Mouse (Mus musculus): ENCODE results near the gene Mrpl35. TPM values are rescaled to one million over a fixed set of nuclear protein-coding genes. Genes with fewer than 3 reads are reported as not detected.

The Mrpl35 gene
- polyA plus RNA-seq, 1 experiment from 2014 or later = 65.3 TPM

GRCm38 (mm10) chr6:71783165-71783564 lies 43.6 kb downstream of the Mrpl35 start:
- no peak overlapping the region for H3K4me3 ChIP-seq (ENCODE audit: low read depth, low read length)

DNA sequence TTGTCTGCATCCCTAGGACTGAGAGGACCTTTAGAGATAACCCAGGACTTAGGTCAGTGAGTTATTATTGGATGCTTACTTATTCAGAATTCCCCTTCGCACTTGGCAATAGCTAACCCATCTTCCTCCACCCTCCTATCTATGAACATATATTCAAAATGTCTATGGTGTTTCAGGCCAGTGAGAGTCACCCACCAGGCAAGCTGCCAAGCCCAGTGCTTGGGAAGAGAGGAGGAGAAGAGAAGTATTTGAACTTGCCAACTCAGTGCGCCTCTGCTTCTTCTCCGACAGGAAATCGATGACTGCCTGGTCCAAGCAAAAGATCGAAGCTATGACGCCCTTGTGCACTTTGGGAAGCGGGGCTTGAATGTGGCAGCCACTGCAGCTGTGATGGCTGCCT lies 46.3 kb downstream of the Mrpl35 start:
- no peaks in the 10 kb centered on the region for H3K9me3 ChIP-seq (replicated peaks; ENCODE audit: control insufficient read depth, low read length)
- H3K27ac ChIP-seq (ENCODE audit: low read depth, low read length) = no peak overlapping the region
- ATAC-seq (replicated peaks; ENCODE audit: insufficient number of reproducible peaks, low FRiP score, low TSS enrichment) = no peak
- H3K27me3 ChIP-seq (ENCODE audit: control insufficient read depth, insufficient read depth, low read length) = no peaks in the 10 kb centered on the region
- peaks cover 3% of the 10 kb centered on the region; the same call in 1 of the 2 replicates for H3K36me3 ChIP-seq (ENCODE audit: control insufficient read depth, insufficient read depth, low read length)
- H3K4me1 ChIP-seq (ENCODE audit: control insufficient read depth, insufficient read depth, low read length) = no peaks in the 10 kb centered on the region
- no peak overlapping the region for H3K9ac ChIP-seq (ENCODE audit: low read depth, low read length)
- 86% methylated on average over 7 of the region's 7 CpGs for whole genome bisulfite sequencing (ENCODE audit: insufficient replicate concordance)
- no peak overlapping the region for H3K4me2 ChIP-seq
- H3K4me3 ChIP-seq (ENCODE audit: low read depth, low read length) = no peak overlapping the region

More at GRCm38 (mm10) chr6:71783165-71783564, 43.6 kb downstream of the Mrpl35 start:
- Histone ChIP-seq H3K36me3 (ENCODE audit: control insufficient read depth, insufficient read depth, low read length) (peaks cover 3% of the 10 kb centered on the region; the same call in 1 of the 2 replicates), H3K9ac (ENCODE audit: low read depth, low read length) (no peak overlapping the region), H3K4me2 (no peak overlapping the region), H3K4me1 (ENCODE audit: control insufficient read depth, insufficient read depth, low read length) (peaks cover 3% of the 10 kb centered on the region; the same call in 1 of the 2 replicates), H3K27me3 (ENCODE audit: control insufficient read depth, insufficient read depth, low read length) (no peaks in the 10 kb centered on the region), H3K27ac (ENCODE audit: low read depth, low read length) (no peak overlapping the region), H3K9me3 (replicated peaks; ENCODE audit: control insufficient read depth, low read length) (no peaks in the 10 kb centered on the region)
- WGBS (ENCODE audit: insufficient replicate concordance) = 88% methylated on average over 5 of the region's 5 CpGs
- no peak for ATAC-seq (replicated peaks; ENCODE audit: insufficient number of reproducible peaks, low FRiP score, low TSS enrichment)

GRCm38 (mm10) chr6:71779831-71780230 lies 46.9 kb downstream of the Mrpl35 start:
- no peaks in the 10 kb centered on the region for H3K4me1 ChIP-seq (ENCODE audit: control insufficient read depth, insufficient read depth, low read length)
- ATAC-seq (replicated peaks; ENCODE audit: insufficient number of reproducible peaks, low FRiP score, low TSS enrichment) = no peak
- no peak overlapping the region for H3K4me3 ChIP-seq (ENCODE audit: low read depth, low read length)
- peaks cover 3% of the 10 kb centered on the region; the same call in 1 of the 2 replicates for H3K36me3 ChIP-seq (ENCODE audit: control insufficient read depth, insufficient read depth, low read length)
- H3K27me3 ChIP-seq (ENCODE audit: control insufficient read depth, insufficient read depth, low read length) = no peaks in the 10 kb centered on the region
- H3K4me2 ChIP-seq = no peak overlapping the region
- no peak overlapping the region for H3K27ac ChIP-seq (ENCODE audit: low read depth, low read length)
- H3K9me3 ChIP-seq (replicated peaks; ENCODE audit: control insufficient read depth, low read length) = no peaks in the 10 kb centered on the region
- 87% methylated on average over 2 of the region's 2 CpGs for WGBS (ENCODE audit: insufficient replicate concordance)
- no peak overlapping the region for H3K9ac ChIP-seq (ENCODE audit: low read depth, low read length)

GRCm38 (mm10) chr6:71778016-71778415 lies 48.8 kb downstream of the Mrpl35 start:
- no peaks in the 10 kb centered on the region for H3K27me3 ChIP-seq (ENCODE audit: control insufficient read depth, insufficient read depth, low read length)
- H3K27ac ChIP-seq (ENCODE audit: low read depth, low read length) = no peak overlapping the region
- ATAC-seq (replicated peaks; ENCODE audit: insufficient number of reproducible peaks, low FRiP score, low TSS enrichment) = no peak
- WGBS (ENCODE audit: insufficient replicate concordance) = 91% methylated on average over 5 of the region's 5 CpGs
- no peaks in the 10 kb centered on the region for H3K9me3 ChIP-seq (replicated peaks; ENCODE audit: control insufficient read depth, low read length)
- no peak overlapping the region for H3K9ac ChIP-seq (ENCODE audit: low read depth, low read length)
- no peak overlapping the region for H3K4me3 ChIP-seq (ENCODE audit: low read depth, low read length)
- H3K36me3 ChIP-seq (ENCODE audit: control insufficient read depth, insufficient read depth, low read length) = no peaks in the 10 kb centered on the region
- no peak overlapping the region for H3K4me2 ChIP-seq
- no peaks in the 10 kb centered on the region for H3K4me1 ChIP-seq (ENCODE audit: control insufficient read depth, insufficient read depth, low read length)

DNA sequence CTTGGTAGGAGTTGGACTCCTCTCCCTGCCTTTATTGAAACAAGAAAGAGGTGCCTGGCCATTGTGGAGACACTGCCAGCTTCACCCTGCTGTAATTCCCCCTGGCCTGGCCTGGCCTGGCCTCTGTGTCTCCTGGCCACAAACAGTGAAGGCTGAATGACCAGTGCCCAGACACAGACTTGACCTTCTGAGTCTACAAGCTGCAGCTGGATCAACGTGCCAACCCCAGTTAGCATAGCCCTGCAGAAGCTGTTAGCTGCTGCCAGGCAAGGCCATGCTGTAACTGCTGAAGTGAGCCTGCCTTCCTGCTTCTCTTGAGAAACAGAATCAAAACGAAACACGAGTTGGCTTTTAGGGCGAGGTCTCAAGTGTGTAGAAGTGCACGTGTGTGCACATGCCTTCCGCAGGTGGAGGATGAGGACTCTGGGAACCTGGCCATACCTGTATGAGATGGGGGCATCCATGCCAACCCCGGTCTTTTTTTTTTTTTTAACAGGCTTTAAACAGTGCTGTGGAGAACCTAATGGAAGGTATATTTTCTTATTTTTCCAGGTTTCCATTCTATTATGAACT lies 54.0 kb downstream of the Mrpl35 start:
- no peak overlapping the region for H3K4me3 ChIP-seq (ENCODE audit: low read depth, low read length)
- 82% methylated on average over 7 of the region's 7 CpGs for WGBS (ENCODE audit: insufficient replicate concordance)
- H3K4me1 ChIP-seq (ENCODE audit: control insufficient read depth, insufficient read depth, low read length) = no peaks in the 10 kb centered on the region
- H3K27me3 ChIP-seq (ENCODE audit: control insufficient read depth, insufficient read depth, low read length) = no peaks in the 10 kb centered on the region
- no peak overlapping the region for H3K9ac ChIP-seq (ENCODE audit: low read depth, low read length)
- ATAC-seq (replicated peaks; ENCODE audit: insufficient number of reproducible peaks, low FRiP score, low TSS enrichment) = no peak
- H3K27ac ChIP-seq (ENCODE audit: low read depth, low read length) = no peak overlapping the region
- H3K4me2 ChIP-seq = no peak overlapping the region
- no peaks in the 10 kb centered on the region for H3K9me3 ChIP-seq (replicated peaks; ENCODE audit: control insufficient read depth, low read length)
- no peaks in the 10 kb centered on the region for H3K36me3 ChIP-seq (ENCODE audit: control insufficient read depth, insufficient read depth, low read length)

DNA sequence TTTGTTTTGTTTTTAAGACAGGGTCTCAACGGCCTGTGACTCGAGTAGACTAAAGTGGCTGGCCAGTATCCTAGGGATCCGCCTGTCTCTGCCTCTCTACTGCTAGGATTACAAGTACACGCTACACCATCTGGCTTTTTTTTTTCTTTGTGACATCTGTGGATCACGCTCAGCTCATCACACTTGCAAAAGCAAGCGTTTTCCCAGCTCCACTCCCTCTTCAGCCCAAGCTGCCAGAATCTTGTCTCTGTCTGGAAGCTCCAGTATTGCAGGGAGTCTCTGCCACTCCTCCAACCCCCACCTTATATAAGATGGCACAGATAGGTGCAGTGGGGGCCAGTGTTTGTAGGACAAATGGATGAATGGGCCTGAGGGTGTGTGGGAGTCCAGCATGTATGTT lies 54.6 kb downstream of the Mrpl35 start:
- Histone ChIP-seq H3K27ac (ENCODE audit: low read depth, low read length) (no peak overlapping the region), H3K4me3 (ENCODE audit: low read depth, low read length) (no peak overlapping the region), H3K36me3 (ENCODE audit: control insufficient read depth, insufficient read depth, low read length) (no peaks in the 10 kb centered on the region), H3K4me1 (ENCODE audit: control insufficient read depth, insufficient read depth, low read length) (no peaks in the 10 kb centered on the region), H3K9me3 (replicated peaks; ENCODE audit: control insufficient read depth, low read length) (no peaks in the 10 kb centered on the region), H3K27me3 (ENCODE audit: control insufficient read depth, insufficient read depth, low read length) (no peaks in the 10 kb centered on the region), H3K4me2 (no peak overlapping the region), H3K9ac (ENCODE audit: low read depth, low read length) (no peak overlapping the region)
- ATAC-seq (replicated peaks; ENCODE audit: insufficient number of reproducible peaks, low FRiP score, low TSS enrichment) = no peak
- WGBS (ENCODE audit: insufficient replicate concordance) = 85% methylated on average over 6 of the region's 6 CpGs

- Histone ChIP-seq H3K27me3 (ENCODE audit: control insufficient read depth, insufficient read depth, low read length) (no peaks in the 10 kb centered on the region), H3K27ac (ENCODE audit: low read depth, low read length) (no peak overlapping the region)
- ATAC-seq (replicated peaks; ENCODE audit: insufficient number of reproducible peaks, low FRiP score, low TSS enrichment) = no peak
Observed at GRCm38 (mm10) chr6:71771282-71771681, 55.5 kb downstream of the Mrpl35 start.

GRCm38 (mm10) chr6:71770856-71771255 lies 55.9 kb downstream of the Mrpl35 start:
- Histone ChIP-seq H3K9ac (ENCODE audit: low read depth, low read length) (no peak overlapping the region), H3K27me3 (ENCODE audit: control insufficient read depth, insufficient read depth, low read length) (no peaks in the 10 kb centered on the region), H3K4me2 (no peak overlapping the region), H3K36me3 (ENCODE audit: control insufficient read depth, insufficient read depth, low read length) (no peaks in the 10 kb centered on the region), H3K9me3 (replicated peaks; ENCODE audit: control insufficient read depth, low read length) (no peaks in the 10 kb centered on the region), H3K27ac (ENCODE audit: low read depth, low read length) (no peak overlapping the region), H3K4me3 (ENCODE audit: low read depth, low read length) (no peak overlapping the region), H3K4me1 (ENCODE audit: control insufficient read depth, insufficient read depth, low read length) (no peaks in the 10 kb centered on the region)
- no peak for ATAC-seq (replicated peaks; ENCODE audit: insufficient number of reproducible peaks, low FRiP score, low TSS enrichment)
- WGBS (ENCODE audit: insufficient replicate concordance) = 92% methylated on average over 4 of the region's 4 CpGs

More at GRCm38 (mm10) chr6:71771282-71771681, 55.5 kb downstream of the Mrpl35 start:
- H3K4me2 ChIP-seq = no peak overlapping the region
- no peak overlapping the region for H3K4me3 ChIP-seq (ENCODE audit: low read depth, low read length)
- no peaks in the 10 kb centered on the region for H3K9me3 ChIP-seq (replicated peaks; ENCODE audit: control insufficient read depth, low read length)
- H3K9ac ChIP-seq (ENCODE audit: low read depth, low read length) = no peak overlapping the region
- no peaks in the 10 kb centered on the region for H3K4me1 ChIP-seq (ENCODE audit: control insufficient read depth, insufficient read depth, low read length)
- no peaks in the 10 kb centered on the region for H3K36me3 ChIP-seq (ENCODE audit: control insufficient read depth, insufficient read depth, low read length)
- 84% methylated on average over 4 of the region's 4 CpGs for WGBS (ENCODE audit: insufficient replicate concordance)
